Mouse (Mus musculus) lung, embryonic 14.5 days (tissue): ENCODE data around the gene Plce1. TPM values are rescaled to one million over a fixed set of nuclear protein-coding genes. Genes with fewer than 3 reads are reported as not detected.

ENCODE experiments used
- ATAC-seq: fragments of 200-750 bp; cut with Nextera tagmentation; 2 replicates; pipeline ENCODE4 v1.8.0; 2017; ENCODE audit warnings: mild to moderate bottlenecking, moderate TSS enrichment, moderate library complexity; ENCODE audit not compliant: insufficient read depth
- DNase-seq: peaks from one replicate; pipeline ENCODE4 v3.0.0-alpha.2; 2015
- H3K27ac ChIP-seq: fragments of 300-500 bp; sonication (generic); 2 replicates; pipeline ENCODE4 v1.5.1; 2014; ENCODE audit warnings: low read depth, mild to moderate bottlenecking, moderate library complexity
- H3K27me3 ChIP-seq: fragments of 300-500 bp; sonication (generic); 2 replicates; pipeline ENCODE4 v1.6.1; 2014; ENCODE audit warnings: low read length, control low read depth; ENCODE audit not compliant: insufficient read depth
- H3K36me3 ChIP-seq: fragments of 300-500 bp; sonication (generic); 2 replicates; pipeline ENCODE4 v1.6.1; 2014; ENCODE audit warnings: control low read depth; ENCODE audit not compliant: insufficient read depth
- H3K4me1 ChIP-seq: fragments of 300-500 bp; sonication (generic); 2 replicates; pipeline ENCODE4 v1.6.1; 2014; ENCODE audit warnings: antibody characterized with exemption, control low read depth; ENCODE audit not compliant: insufficient read depth
- H3K4me2 ChIP-seq: fragments of 300-500 bp; sonication (generic); 2 replicates; pipeline ENCODE4 v1.6.1; 2014; ENCODE audit warnings: mild to moderate bottlenecking
- H3K4me3 ChIP-seq: fragments of 300-500 bp; sonication (generic); 2 replicates; pipeline ENCODE4 v1.5.1; 2014; ENCODE audit warnings: low read depth, low read length
- H3K9ac ChIP-seq: fragments of 300-500 bp; sonication (generic); 2 replicates; pipeline ENCODE4 v1.6.1; 2014
- H3K9me3 ChIP-seq: fragments of 300-500 bp; sonication (generic); 2 replicates; pipeline ENCODE4 v1.6.1; 2016; ENCODE audit warnings: low read depth, low read length, control low read depth
- CTCF ChIP-seq: IDR thresholded peaks from 2 replicates; pipeline ENCODE4 v1.5.1; 2016; ENCODE audit warnings: antibody characterized with exemption, low read depth
- WGBS: fragments of 180-500 bp; shearing (Covaris S2); extraction: QIAGEN DNeasy Blood & Tissue Kit; methylation state at CpG from one replicate; pipeline ENCODE4 v1.1.7; 2014; 5-methylcytosine and 5-hydroxymethylcytosine counted together
- polyA plus RNA-seq: library from polyadenylated mRNA; unstranded; fragments of >200 nt; fragmentation: Nextera tagmentation; extraction: Ambion mirVana; gene quantifications from 2 replicates; pipeline ENCODE4 v1.2.1, GENCODE M21; 2014

Plce1 gene
- polyA plus RNA-seq, 1 experiment from 2014 or later = 4.5 TPM

DNA sequence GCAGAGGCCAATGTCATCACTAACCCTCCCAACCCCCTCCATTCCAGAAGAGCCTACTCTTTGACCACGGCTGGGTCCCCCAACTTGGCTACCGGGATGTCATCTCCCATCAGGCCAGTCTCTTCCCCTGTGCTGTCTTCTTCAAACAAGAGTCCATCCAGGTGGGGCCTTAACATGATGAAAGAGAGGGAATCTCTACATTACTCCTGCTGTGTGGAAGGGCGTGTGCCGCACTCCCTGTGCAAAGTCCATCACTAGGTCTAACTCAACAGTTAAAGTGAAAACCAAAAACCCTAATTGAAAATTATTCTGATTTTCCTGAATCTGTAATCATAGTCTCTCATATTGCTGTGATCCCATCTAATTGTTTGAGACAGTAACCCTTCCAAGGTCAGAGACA is 240.9 kb downstream of the Plce1 start:
- WGBS = 91% methylated on average over 4 of the region's 4 CpGs
- H3K4me1 ChIP-seq = no peaks in the 10 kb centered on the region
- no peaks in the 10 kb centered on the region for H3K9me3 ChIP-seq
- no peak overlapping the region for H3K4me2 ChIP-seq
- no peak for DNase-seq
- H3K4me3 ChIP-seq = no peak overlapping the region
- H3K27ac ChIP-seq = no peak overlapping the region
- no peak for ATAC-seq
- H3K36me3 ChIP-seq = no peaks in the 10 kb centered on the region
- no peak for TF ChIP-seq CTCF
- no peak overlapping the region for H3K9ac ChIP-seq
- no peaks in the 10 kb centered on the region for H3K27me3 ChIP-seq

DNA sequence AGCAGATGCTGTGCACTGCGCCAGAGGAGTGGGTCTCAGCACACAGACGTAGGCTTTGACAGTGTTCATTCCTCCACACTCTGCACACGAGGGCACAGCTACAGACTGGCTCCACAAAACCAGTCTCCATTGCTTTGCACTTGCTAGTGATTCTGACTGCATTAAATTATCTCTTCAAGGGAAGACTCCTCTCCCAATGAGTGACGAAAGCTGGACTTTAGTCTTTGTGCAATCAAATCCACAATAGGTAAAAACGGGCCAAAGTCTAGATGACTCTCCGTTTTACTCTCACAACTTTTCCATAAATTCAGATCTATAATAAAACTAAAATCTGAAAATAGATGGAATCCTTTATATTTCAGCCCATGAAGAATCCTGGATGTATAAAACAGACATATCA is 242.1 kb downstream of the Plce1 start:
- no peak overlapping the region for H3K4me2 ChIP-seq
- H3K9ac ChIP-seq = no peak overlapping the region
- no peaks in the 10 kb centered on the region for H3K9me3 ChIP-seq
- no peaks in the 10 kb centered on the region for H3K4me1 ChIP-seq
- no peaks in the 10 kb centered on the region for H3K27me3 ChIP-seq
- no peak for TF ChIP-seq CTCF
- H3K36me3 ChIP-seq = no peaks in the 10 kb centered on the region
- ATAC-seq (no peak), DNase-seq (no peak)
- H3K4me3 ChIP-seq = no peak overlapping the region
- 82% methylated on average over 6 of the region's 6 CpGs for WGBS
- no peak overlapping the region for H3K27ac ChIP-seq

- ATAC-seq (no peak), DNase-seq (peak; percentile 47)
- no peak overlapping the region for H3K4me2 ChIP-seq
- H3K9ac ChIP-seq = no peak overlapping the region
- no peaks in the 10 kb centered on the region for H3K4me1 ChIP-seq
- no peak overlapping the region for H3K4me3 ChIP-seq
- no peaks in the 10 kb centered on the region for H3K27me3 ChIP-seq
- 58% methylated on average over 5 of the region's 5 CpGs for WGBS
- no peak overlapping the region for H3K27ac ChIP-seq
- TF ChIP-seq CTCF = no peak
- H3K36me3 ChIP-seq = no peaks in the 10 kb centered on the region
- H3K9me3 ChIP-seq = no peaks in the 10 kb centered on the region
Measured at GRCm38 (mm10) chr19:38723969-38724368, 243.1 kb downstream of the Plce1 start.

- ATAC-seq (no peak), DNase-seq (no peak)
- Histone ChIP-seq H3K27me3 (no peaks in the 10 kb centered on the region), H3K27ac (no peak overlapping the region), H3K4me2 (no peak overlapping the region), H3K4me3 (no peak overlapping the region), H3K9me3 (no peaks in the 10 kb centered on the region), H3K36me3 (no peaks in the 10 kb centered on the region), H3K9ac (no peak overlapping the region), H3K4me1 (no peaks in the 10 kb centered on the region)
- 46% methylated on average over 6 of the region's 6 CpGs for WGBS
- no peak for TF ChIP-seq CTCF
Measured at GRCm38 (mm10) chr19:38728842-38729241, 247.9 kb downstream of the Plce1 start.

DNA sequence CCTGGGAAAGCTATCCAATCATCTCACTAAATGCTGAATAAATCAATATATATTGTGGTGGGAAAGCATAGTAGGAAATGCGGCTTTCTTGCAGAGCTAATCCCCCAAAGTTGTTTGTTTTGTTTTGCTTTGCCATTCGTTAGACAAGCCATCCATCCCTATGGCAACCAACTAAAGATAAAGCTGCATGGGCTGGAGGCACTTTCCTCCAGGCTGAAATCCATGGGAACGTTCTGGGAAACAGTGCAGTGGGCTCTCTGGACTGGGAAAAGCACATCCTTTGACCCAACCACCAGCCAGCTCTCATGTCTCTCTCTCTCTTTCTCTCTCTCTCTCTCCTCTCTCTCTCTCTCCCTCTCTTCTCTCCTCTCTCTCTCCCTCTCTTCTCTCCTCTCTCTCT is 248.4 kb downstream of the Plce1 start:
- no peaks in the 10 kb centered on the region for H3K36me3 ChIP-seq
- H3K27me3 ChIP-seq = no peaks in the 10 kb centered on the region
- H3K4me3 ChIP-seq = no peak overlapping the region
- H3K9me3 ChIP-seq = no peaks in the 10 kb centered on the region
- H3K4me2 ChIP-seq = no peak overlapping the region
- ATAC-seq = no peak
- H3K27ac ChIP-seq = no peak overlapping the region
- H3K9ac ChIP-seq = no peak overlapping the region
- H3K4me1 ChIP-seq = no peaks in the 10 kb centered on the region
- 16% methylated on average over 3 of the region's 3 CpGs for WGBS
- peak; percentile 11 for DNase-seq
- no peak for TF ChIP-seq CTCF

- DNase-seq (no peak), ATAC-seq (no peak)
- no peaks in the 10 kb centered on the region for H3K4me1 ChIP-seq
- H3K9me3 ChIP-seq = no peaks in the 10 kb centered on the region
- TF ChIP-seq CTCF = no peak
- no peaks in the 10 kb centered on the region for H3K27me3 ChIP-seq
- no peak overlapping the region for H3K27ac ChIP-seq
- no peak overlapping the region for H3K9ac ChIP-seq
- no peaks in the 10 kb centered on the region for H3K36me3 ChIP-seq
- H3K4me2 ChIP-seq = no peak overlapping the region
- H3K4me3 ChIP-seq = no peak overlapping the region
- WGBS = 80% methylated on average over 8 of the region's 8 CpGs
Measured at GRCm38 (mm10) chr19:38744546-38744945, 263.6 kb downstream of the Plce1 start.

GRCm38 (mm10) chr19:38745810-38746491 is 265.0 kb downstream of the Plce1 start:
- no peak overlapping the region for H3K27ac ChIP-seq
- H3K36me3 ChIP-seq = no peaks in the 10 kb centered on the region
- 55% methylated on average over 10 of the region's 10 CpGs for WGBS
- no peak overlapping the region for H3K4me2 ChIP-seq
- no peaks in the 10 kb centered on the region for H3K27me3 ChIP-seq
- no peak overlapping the region for H3K4me3 ChIP-seq
- DNase-seq = no peak
- ATAC-seq = no peak
- TF ChIP-seq CTCF = no peak
- no peaks in the 10 kb centered on the region for H3K9me3 ChIP-seq
- H3K9ac ChIP-seq = no peak overlapping the region
- H3K4me1 ChIP-seq = no peaks in the 10 kb centered on the region
